Mouse (Mus musculus) c-Kit-positive CD71-positive TER-119-negative erythroid progenitor cells, embryonic 14.5 days (primary cell): ENCODE results near the gene Cct4.
A peak's percentile ranks its signal among the peaks of the same experiment; 100 is the strongest.

Source experiments
- DNase-seq: peaks from one replicate; pipeline ENCODE4 v3.0.0-alpha.2; 2013; ENCODE audit warnings: low read depth

The Cct4 gene

GRCm38 (mm10) chr11:22990393-22991126 is at the start of gene Cct4:
TSS of gene Cct4 (plus strand) at chr11:22990519.
- DNase-seq: peak; percentile 75

- no peak for DNase-seq
Observed at GRCm38 (mm10) chr11:22949101-22949500, 41.2 kb upstream of the Cct4 start.

GRCm38 (mm10) chr11:22950131-22950530 is 40.2 kb upstream of the Cct4 start:
- no peak for DNase-seq

- DNase-seq: no peak
Observed at GRCm38 (mm10) chr11:22952668-22953067, 37.7 kb upstream of the Cct4 start.

- no peak for DNase-seq
Observed at GRCm38 (mm10) chr11:22956346-22956745, 34.0 kb upstream of the Cct4 start.

- DNase-seq: no peak
Observed at GRCm38 (mm10) chr11:22956830-22957229, 33.5 kb upstream of the Cct4 start.

GRCm38 (mm10) chr11:22957791-22958374 is 32.4 kb upstream of the Cct4 start:
- DNase-seq: no peak

GRCm38 (mm10) chr11:22962101-22962500 is 28.2 kb upstream of the Cct4 start:
- no peak for DNase-seq

GRCm38 (mm10) chr11:22964401-22964800 is 25.9 kb upstream of the Cct4 start:
- DNase-seq: no peak

- no peak for DNase-seq
Observed at GRCm38 (mm10) chr11:22965503-22965902, 24.8 kb upstream of the Cct4 start.

- DNase-seq: no peak
Observed at GRCm38 (mm10) chr11:22969486-22969885, 20.8 kb upstream of the Cct4 start.

- no peak for DNase-seq
Observed at GRCm38 (mm10) chr11:22970546-22970945, 19.8 kb upstream of the Cct4 start.

- peak; percentile 70 for DNase-seq
Observed at GRCm38 (mm10) chr11:22971835-22972709, 18.2 kb upstream of the Cct4 start, which contains the start of gene Zrsr1. TSS of gene Zrsr1 (plus strand) at chr11:22972005.

GRCm38 (mm10) chr11:22972746-22973526 is 17.4 kb upstream of the Cct4 start:
- peak; percentile 62 for DNase-seq

- DNase-seq: no peak
Observed at GRCm38 (mm10) chr11:22973599-22973998, 16.7 kb upstream of the Cct4 start.

- no peak for DNase-seq
Observed at GRCm38 (mm10) chr11:22978215-22978614, 12.1 kb upstream of the Cct4 start.

- no peak for DNase-seq
Observed at GRCm38 (mm10) chr11:22978711-22979110, 11.6 kb upstream of the Cct4 start.

GRCm38 (mm10) chr11:22979221-22979620 is 11.1 kb upstream of the Cct4 start:
- no peak for DNase-seq

- no peak for DNase-seq
Observed at GRCm38 (mm10) chr11:22981041-22981440, 9.3 kb upstream of the Cct4 start.

GRCm38 (mm10) chr11:22981543-22981950 is 8.8 kb upstream of the Cct4 start:
- no peak for DNase-seq

- DNase-seq: peak; percentile 85
Observed at GRCm38 (mm10) chr11:22981984-22982757, 8.1 kb upstream of the Cct4 start, which contains the start of the genes Gm28048 and Commd1. TSS of gene Gm28048 (minus strand) at chr11:22982090. TSS of gene Commd1 (minus strand) at chr11:22982382.
